Mouse (Mus musculus): Measurements from ENCODE around the gene Mtch1. TPM values are rescaled to one million over a fixed set of nuclear protein-coding genes. Genes with fewer than 3 reads are reported as not detected.

Gene Mtch1
- polyA plus RNA-seq, 1 experiment = 10.3 TPM

DNA sequence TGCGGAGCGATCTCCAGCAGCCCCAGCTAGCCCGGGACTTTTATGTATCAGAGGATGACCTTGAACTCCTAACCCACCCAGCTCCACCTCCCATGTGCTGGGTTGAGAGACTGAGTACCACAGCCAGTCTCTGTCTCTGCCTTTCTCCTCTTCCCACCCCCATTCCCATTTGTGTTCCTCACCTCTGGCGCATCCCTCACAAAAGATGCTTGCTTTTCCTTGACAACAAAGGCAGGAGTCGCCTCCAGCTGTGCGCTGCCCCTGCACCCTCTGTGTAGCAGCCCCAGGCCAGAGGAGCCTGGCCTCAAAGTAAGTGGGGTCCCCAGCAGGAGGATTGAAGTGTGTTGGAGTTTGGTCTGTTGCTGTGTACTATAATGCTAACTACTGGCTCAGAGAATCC is 38.0 kb upstream of the Mtch1 start:
- Histone ChIP-seq H3K36me3 (ENCODE audit: control insufficient read depth) (no peaks in the 10 kb centered on the region), H3K4me3 (replicated peaks) (no peak overlapping the region), H3K9me3 (ENCODE audit: control insufficient read depth, low read length) (no peaks in the 10 kb centered on the region)

DNA sequence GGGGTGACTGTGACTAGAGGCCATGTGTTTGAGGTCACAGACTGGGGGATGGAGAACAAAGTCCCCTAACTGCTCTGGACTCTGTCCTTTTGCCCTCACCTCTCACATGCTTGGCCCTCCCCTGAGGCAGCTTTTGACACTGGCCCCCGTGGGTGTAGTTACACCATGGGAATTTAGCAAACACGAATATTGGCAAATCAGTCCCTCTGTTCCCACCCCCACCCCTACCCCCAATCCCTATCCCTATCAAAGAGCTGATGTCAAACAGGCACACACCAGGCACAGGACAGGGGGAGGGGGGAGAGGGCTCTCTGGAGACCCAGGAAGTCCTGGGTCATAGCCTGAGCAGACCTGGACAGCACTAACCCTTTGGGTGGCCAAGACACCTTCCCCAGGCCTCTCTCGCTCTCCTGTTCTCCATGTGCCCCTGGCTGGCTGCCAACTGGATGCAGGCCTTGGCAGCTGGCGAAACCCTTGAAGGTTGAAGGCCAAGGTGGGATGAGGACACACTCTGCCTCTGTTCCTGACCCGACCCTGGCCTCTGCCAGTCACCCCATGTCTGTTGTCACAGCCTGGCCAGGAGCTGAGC is 37.2 kb upstream of the Mtch1 start:
- Histone ChIP-seq H3K4me1 (ENCODE audit: control insufficient read depth) (peaks cover 15% of the 10 kb centered on the region), H3K4me3 (replicated peaks) (no peak overlapping the region), H3K9me3 (ENCODE audit: control insufficient read depth, low read length) (no peaks in the 10 kb centered on the region), H3K27me3 (ENCODE audit: control insufficient read depth) (no peaks in the 10 kb centered on the region), H3K36me3 (ENCODE audit: control insufficient read depth) (no peaks in the 10 kb centered on the region)
- TF ChIP-seq TAL1 (IDR thresholded peaks at IDR 0.05; ENCODE audit: low read length) = no peak
- no peak for TF ChIP-seq GATA1 (IDR thresholded peaks at IDR 0.05; ENCODE audit: low read length)

More for the DNA sequence above, 38.0 kb upstream of the Mtch1 start:
- no peak for TF ChIP-seq GATA1 (IDR thresholded peaks at IDR 0.05; ENCODE audit: low read length)
- TF ChIP-seq TAL1 (IDR thresholded peaks at IDR 0.05; ENCODE audit: low read length) = no peak
- Histone ChIP-seq H3K4me1 (ENCODE audit: control insufficient read depth) (peaks cover 15% of the 10 kb centered on the region), H3K27me3 (ENCODE audit: control insufficient read depth) (no peaks in the 10 kb centered on the region)

DNA sequence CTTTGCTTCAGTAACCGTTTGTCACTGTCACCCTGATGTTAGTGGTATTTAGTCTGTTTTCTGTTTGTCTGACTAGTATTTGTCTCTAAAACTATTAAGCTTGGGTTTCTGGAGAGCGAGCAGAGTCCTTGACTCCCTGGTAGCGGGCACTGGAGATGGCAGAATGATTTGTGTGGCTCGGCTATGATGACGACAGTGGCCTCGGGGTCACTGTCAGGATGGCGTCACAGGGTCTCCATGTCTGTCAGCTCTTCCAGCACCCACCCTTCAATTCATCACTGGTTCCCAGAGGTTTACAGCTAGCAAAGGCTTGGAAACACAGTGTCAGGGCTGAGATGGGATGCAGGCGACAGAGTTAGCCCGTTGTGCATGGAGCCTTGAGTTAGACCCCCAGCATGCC is 36.2 kb upstream of the Mtch1 start:
- H3K27me3 ChIP-seq (ENCODE audit: control insufficient read depth) = no peaks in the 10 kb centered on the region
- peaks cover 12% of the 10 kb centered on the region for H3K4me1 ChIP-seq (ENCODE audit: control insufficient read depth)
- TF ChIP-seq TAL1 (IDR thresholded peaks at IDR 0.05; ENCODE audit: low read length) (no peak), GATA1 (IDR thresholded peaks at IDR 0.05; ENCODE audit: low read length) (no peak)
- no peaks in the 10 kb centered on the region for H3K36me3 ChIP-seq (ENCODE audit: control insufficient read depth)
- H3K9me3 ChIP-seq (ENCODE audit: control insufficient read depth, low read length) = no peaks in the 10 kb centered on the region
- no peak overlapping the region for H3K4me3 ChIP-seq (replicated peaks)

DNA sequence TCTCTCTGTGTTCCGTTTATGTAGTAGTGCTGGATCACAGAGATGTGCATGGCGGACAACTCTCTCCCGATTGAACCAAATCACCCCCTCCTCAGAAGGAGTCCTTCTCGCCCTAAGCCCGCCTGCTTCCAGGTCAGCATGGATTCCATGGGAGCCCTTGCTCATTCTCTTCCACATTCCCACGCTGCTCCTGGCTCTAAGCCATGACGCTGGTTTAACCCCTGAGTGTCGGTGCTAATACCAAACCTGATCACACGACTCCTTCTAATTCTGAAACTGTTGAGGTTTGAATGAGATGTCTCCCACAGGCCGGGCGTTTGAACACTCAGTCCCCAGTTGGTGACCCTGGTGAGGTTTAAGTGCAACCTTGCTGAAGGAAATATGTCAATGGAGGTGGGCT is 34.7 kb upstream of the Mtch1 start:
- H3K4me3 ChIP-seq (replicated peaks) = no peak overlapping the region
- H3K9me3 ChIP-seq (ENCODE audit: control insufficient read depth, low read length) = no peaks in the 10 kb centered on the region
- H3K27me3 ChIP-seq (ENCODE audit: control insufficient read depth) = no peaks in the 10 kb centered on the region
- H3K4me1 ChIP-seq (ENCODE audit: control insufficient read depth) = peaks cover 12% of the 10 kb centered on the region
- no peak for TF ChIP-seq TAL1 (IDR thresholded peaks at IDR 0.05; ENCODE audit: low read length)
- no peak for TF ChIP-seq GATA1 (IDR thresholded peaks at IDR 0.05; ENCODE audit: low read length)
- H3K36me3 ChIP-seq (ENCODE audit: control insufficient read depth) = no peaks in the 10 kb centered on the region

DNA sequence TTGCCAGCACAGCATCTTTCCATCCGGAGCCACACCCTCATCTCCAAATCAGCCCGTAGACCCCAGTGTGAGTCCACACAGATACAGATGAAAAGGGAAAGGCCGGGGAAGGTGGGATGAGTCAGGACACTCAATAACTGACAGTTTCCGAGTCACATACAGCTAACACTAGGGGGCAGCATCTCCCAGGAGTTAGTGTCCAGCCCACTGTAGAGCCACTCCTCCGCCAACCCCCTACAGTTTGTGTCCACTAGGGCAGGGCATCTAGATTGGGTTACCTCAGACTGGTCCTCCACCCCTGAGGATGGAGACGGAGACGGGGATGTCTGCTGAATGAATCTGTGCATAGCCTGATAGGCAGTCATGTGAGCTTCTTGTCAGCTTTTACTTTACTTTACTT is 33.7 kb upstream of the Mtch1 start:
- H3K27me3 ChIP-seq (ENCODE audit: control insufficient read depth) = no peaks in the 10 kb centered on the region
- H3K4me1 ChIP-seq (ENCODE audit: control insufficient read depth) = peaks cover 12% of the 10 kb centered on the region
- TF ChIP-seq TAL1 (IDR thresholded peaks at IDR 0.05; ENCODE audit: low read length) = no peak
- TF ChIP-seq GATA1 (IDR thresholded peaks at IDR 0.05; ENCODE audit: low read length) = no peak
- no peaks in the 10 kb centered on the region for H3K36me3 ChIP-seq (ENCODE audit: control insufficient read depth)
- no peaks in the 10 kb centered on the region for H3K9me3 ChIP-seq (ENCODE audit: control insufficient read depth, low read length)
- H3K4me3 ChIP-seq (replicated peaks) = no peak overlapping the region

DNA sequence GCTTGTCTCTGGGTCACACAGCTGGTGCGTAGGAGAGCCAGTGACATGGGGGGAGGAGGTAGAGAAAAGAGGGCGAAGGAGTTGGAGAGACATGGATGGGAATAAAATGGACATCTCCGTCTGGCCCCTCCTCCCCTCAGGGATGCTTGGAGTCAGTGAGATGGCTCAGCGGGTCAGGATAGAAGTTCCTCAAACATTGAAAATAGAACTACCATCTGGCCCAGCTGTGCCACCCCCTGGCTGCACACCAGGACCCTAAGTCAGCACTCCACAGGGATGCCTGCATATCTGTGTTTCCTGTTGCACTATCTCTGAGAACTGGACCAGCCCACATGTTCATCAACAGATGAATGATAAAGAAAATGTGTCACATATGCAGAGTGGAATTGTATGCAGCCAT is 32.5 kb upstream of the Mtch1 start:
- no peaks in the 10 kb centered on the region for H3K36me3 ChIP-seq (ENCODE audit: control insufficient read depth)
- no peaks in the 10 kb centered on the region for H3K27me3 ChIP-seq (ENCODE audit: control insufficient read depth)
- H3K4me3 ChIP-seq (replicated peaks) = no peak overlapping the region
- peaks cover 14% of the 10 kb centered on the region for H3K4me1 ChIP-seq (ENCODE audit: control insufficient read depth)
- no peaks in the 10 kb centered on the region for H3K9me3 ChIP-seq (ENCODE audit: control insufficient read depth, low read length)
- TF ChIP-seq TAL1 (IDR thresholded peaks at IDR 0.05; ENCODE audit: low read length) = no peak
- TF ChIP-seq GATA1 (IDR thresholded peaks at IDR 0.05; ENCODE audit: low read length) = no peak

DNA sequence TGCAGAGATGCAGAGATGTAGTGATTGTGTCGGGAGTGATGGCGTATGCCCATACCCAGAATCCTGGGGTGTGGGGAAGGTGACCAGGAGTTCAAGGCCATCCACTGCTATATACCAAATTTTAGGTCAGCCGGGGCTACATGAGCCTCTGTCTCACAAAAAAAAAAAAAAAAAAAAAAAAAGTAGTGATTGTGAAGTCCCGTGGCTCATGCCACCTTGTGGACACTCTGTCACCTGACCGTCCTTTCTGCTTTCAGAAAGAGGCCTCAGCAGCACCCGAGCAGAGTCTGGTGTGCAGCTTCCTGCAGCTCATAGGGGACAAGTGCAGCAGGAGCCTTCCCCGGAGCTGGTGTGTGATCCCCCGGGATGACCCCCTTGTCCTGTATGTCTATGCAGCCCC is 30.3 kb upstream of the Mtch1 start:
- no peaks in the 10 kb centered on the region for H3K36me3 ChIP-seq (ENCODE audit: control insufficient read depth)
- TF ChIP-seq GATA1 (IDR thresholded peaks at IDR 0.05; ENCODE audit: low read length) = no peak
- no peak for TF ChIP-seq TAL1 (IDR thresholded peaks at IDR 0.05; ENCODE audit: low read length)
- H3K27me3 ChIP-seq (ENCODE audit: control insufficient read depth) = no peaks in the 10 kb centered on the region
- H3K4me1 ChIP-seq (ENCODE audit: control insufficient read depth) = peaks cover 14% of the 10 kb centered on the region
- H3K9me3 ChIP-seq (ENCODE audit: control insufficient read depth, low read length) = no peaks in the 10 kb centered on the region
- no peak overlapping the region for H3K4me3 ChIP-seq (replicated peaks)

DNA sequence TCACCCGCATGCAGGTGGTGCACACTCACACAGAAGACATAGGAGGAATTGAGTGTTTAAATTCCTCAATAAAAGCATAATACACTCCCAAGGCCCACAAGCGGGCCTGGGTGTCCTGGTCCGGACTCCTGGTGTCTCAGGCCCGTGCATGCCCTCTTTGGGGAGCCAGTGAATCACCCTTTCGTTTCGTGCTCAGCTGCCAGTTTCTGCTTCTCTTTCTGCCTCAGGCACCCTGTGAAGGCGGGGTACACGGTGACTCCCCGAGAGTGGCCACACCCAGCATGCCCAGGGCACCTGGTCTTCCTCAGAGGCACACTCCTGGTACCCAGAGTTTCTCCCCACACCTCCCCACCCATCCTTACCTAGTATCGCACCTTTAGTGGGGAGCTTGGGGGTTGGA is 28.1 kb upstream of the Mtch1 start:
- H3K4me1 ChIP-seq (ENCODE audit: control insufficient read depth) = peaks cover 11% of the 10 kb centered on the region
- no peak for TF ChIP-seq TAL1 (IDR thresholded peaks at IDR 0.05; ENCODE audit: low read length)
- no peak for TF ChIP-seq GATA1 (IDR thresholded peaks at IDR 0.05; ENCODE audit: low read length)
- H3K9me3 ChIP-seq (ENCODE audit: control insufficient read depth, low read length) = no peaks in the 10 kb centered on the region
- H3K27me3 ChIP-seq (ENCODE audit: control insufficient read depth) = no peaks in the 10 kb centered on the region
- no peaks in the 10 kb centered on the region for H3K36me3 ChIP-seq (ENCODE audit: control insufficient read depth)
- H3K4me3 ChIP-seq (replicated peaks) = no peak overlapping the region

DNA sequence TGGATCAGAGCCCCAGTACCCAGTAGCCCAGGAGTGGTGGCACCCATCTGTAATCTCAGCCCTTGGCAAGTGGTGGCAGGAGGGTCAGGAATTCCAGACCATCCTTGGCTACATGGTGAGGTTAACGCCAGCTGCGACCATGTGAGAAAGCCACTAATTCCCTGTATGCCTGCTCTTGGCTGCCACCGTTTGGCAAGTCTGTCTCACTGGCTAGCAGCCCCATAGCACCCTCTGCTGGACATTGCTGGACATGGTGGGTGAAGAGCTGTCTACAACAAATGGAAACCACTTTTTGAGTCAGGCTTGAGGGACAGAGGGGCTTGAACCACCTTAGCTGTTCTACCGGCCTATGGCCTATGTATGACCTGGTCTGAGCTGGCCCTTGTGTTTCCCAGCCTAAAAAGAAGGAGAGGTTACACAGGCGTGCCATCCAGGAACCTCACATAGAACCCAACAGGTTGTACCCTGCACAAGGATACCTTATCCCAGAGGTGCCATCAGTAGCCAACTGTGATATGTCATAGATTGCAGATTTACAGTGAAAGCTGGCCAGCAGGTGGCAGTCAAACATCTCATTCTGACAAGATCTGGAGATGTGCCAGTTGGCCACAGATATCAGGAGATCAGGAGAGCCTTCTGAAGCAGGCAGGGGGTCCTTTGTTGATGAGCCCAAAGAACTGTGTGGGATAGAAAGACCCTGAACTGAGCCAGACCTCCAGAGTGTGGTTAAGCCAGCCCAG is 23.4 kb upstream of the Mtch1 start:
- H3K36me3 ChIP-seq (ENCODE audit: control insufficient read depth) = no peaks in the 10 kb centered on the region
- H3K4me3 ChIP-seq (replicated peaks) = no peak overlapping the region
- TF ChIP-seq TAL1 (IDR thresholded peaks at IDR 0.05; ENCODE audit: low read length) (no peak), GATA1 (IDR thresholded peaks at IDR 0.05; ENCODE audit: low read length) (no peak)
- no peaks in the 10 kb centered on the region for H3K27me3 ChIP-seq (ENCODE audit: control insufficient read depth)
- H3K9me3 ChIP-seq (ENCODE audit: control insufficient read depth, low read length) = no peaks in the 10 kb centered on the region
- peaks cover 11% of the 10 kb centered on the region for H3K4me1 ChIP-seq (ENCODE audit: control insufficient read depth)

Data from erythroblast, embryonic 14.5 days (primary cell).